Mouse (Mus musculus): Measurements from ENCODE around the gene Prss35. TPM values are rescaled to one million over a fixed set of nuclear protein-coding genes. Genes with fewer than 3 reads are reported as not detected.

Gene Prss35
- polyA plus RNA-seq, 1 experiment, result 0.20 TPM

DNA sequence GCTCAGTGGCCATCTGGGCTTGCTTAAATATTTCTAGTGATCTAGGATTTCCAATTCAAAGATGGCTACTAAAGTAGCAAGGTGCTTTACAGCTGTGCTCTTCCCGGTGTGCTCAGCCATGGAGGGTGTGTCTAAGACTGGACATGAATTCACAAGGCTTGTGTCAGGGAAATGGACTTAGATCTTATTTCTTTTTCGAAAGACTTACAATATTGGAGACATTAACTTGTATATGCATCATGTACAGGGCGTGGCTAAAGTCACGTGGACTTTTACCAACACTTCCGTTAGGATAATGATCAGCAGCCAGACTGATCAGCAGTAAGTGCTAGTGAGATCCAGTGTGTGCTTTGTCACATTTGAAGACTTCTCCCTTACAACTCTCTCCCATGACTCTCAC, 23.2 kb upstream of the Prss35 start:
- no peaks in the 10 kb centered on the region for H3K4me1 ChIP-seq (ENCODE audit: control insufficient read depth, insufficient read depth, low read length)
- TF ChIP-seq CTCF (conservative IDR thresholded peaks at IDR 0.05; ENCODE audit: insufficient read depth, insufficient read length, low read depth, low read length) (no peak), POLR2A (IDR thresholded peaks at IDR 0.05; ENCODE audit: low read depth, low read length) (no peak)
- no peak overlapping the region for H3K4me3 ChIP-seq (ENCODE audit: insufficient read depth, low read depth, low read length)
- no peaks in the 10 kb centered on the region for H3K36me3 ChIP-seq (ENCODE audit: control insufficient read depth, insufficient read depth, low read length)
- H3K27ac ChIP-seq (ENCODE audit: insufficient read depth, low read depth, low read length), result no peak overlapping the region
- DNase-seq, result no peak
- no peaks in the 10 kb centered on the region for H3K27me3 ChIP-seq (replicated peaks; ENCODE audit: control insufficient read depth, insufficient read depth, low read length)
- WGBS, result 89% methylated on average over 5 of the region's 5 CpGs

- 85% methylated on average over 2 of the region's 2 CpGs for WGBS
- no peaks in the 10 kb centered on the region for H3K36me3 ChIP-seq (ENCODE audit: control insufficient read depth, insufficient read depth, low read length)
These were observed 22.7 kb upstream of the Prss35 start for GRCm38 (mm10) chr9:86720794-86721193.

DNA sequence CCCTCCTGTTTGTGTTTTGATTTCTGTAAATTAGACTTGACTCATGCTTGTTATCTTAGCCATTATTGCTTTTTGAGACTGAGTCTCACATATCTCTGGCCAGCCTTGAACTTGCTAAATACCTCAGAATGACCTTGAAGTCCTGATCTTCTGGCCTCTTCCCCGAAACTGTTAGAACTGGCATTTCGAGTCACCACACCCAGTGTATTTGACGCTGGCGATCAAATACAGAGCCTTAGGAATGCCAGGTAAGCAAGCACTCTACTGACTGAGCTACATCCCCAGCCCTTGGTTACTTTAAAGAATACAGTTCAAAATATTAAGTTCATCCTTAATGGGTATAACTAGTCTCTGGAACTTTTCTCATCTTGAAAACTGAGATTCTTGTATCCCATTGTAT, 18.4 kb upstream of the Prss35 start:
- 82% methylated on average over 4 of the region's 4 CpGs for WGBS
- Histone ChIP-seq H3K4me1 (ENCODE audit: control insufficient read depth, insufficient read depth, low read length) (no peaks in the 10 kb centered on the region), H3K27me3 (replicated peaks; ENCODE audit: control insufficient read depth, insufficient read depth, low read length) (no peaks in the 10 kb centered on the region), H3K36me3 (ENCODE audit: control insufficient read depth, insufficient read depth, low read length) (no peaks in the 10 kb centered on the region), H3K4me3 (ENCODE audit: insufficient read depth, low read depth, low read length) (no peak overlapping the region), H3K27ac (ENCODE audit: insufficient read depth, low read depth, low read length) (no peak overlapping the region)
- no peak for TF ChIP-seq CTCF (conservative IDR thresholded peaks at IDR 0.05; ENCODE audit: insufficient read depth, insufficient read length, low read depth, low read length)
- TF ChIP-seq POLR2A (IDR thresholded peaks at IDR 0.05; ENCODE audit: low read depth, low read length), result no peak
- no peak for DNase-seq

More at GRCm38 (mm10) chr9:86720794-86721193, 22.7 kb upstream of the Prss35 start:
- DNase-seq, result no peak
- no peaks in the 10 kb centered on the region for H3K4me1 ChIP-seq (ENCODE audit: control insufficient read depth, insufficient read depth, low read length)
- no peak overlapping the region for H3K4me3 ChIP-seq (ENCODE audit: insufficient read depth, low read depth, low read length)
- TF ChIP-seq POLR2A (IDR thresholded peaks at IDR 0.05; ENCODE audit: low read depth, low read length) (no peak), CTCF (conservative IDR thresholded peaks at IDR 0.05; ENCODE audit: insufficient read depth, insufficient read length, low read depth, low read length) (no peak)
- no peak overlapping the region for H3K27ac ChIP-seq (ENCODE audit: insufficient read depth, low read depth, low read length)
- no peaks in the 10 kb centered on the region for H3K27me3 ChIP-seq (replicated peaks; ENCODE audit: control insufficient read depth, insufficient read depth, low read length)

DNA sequence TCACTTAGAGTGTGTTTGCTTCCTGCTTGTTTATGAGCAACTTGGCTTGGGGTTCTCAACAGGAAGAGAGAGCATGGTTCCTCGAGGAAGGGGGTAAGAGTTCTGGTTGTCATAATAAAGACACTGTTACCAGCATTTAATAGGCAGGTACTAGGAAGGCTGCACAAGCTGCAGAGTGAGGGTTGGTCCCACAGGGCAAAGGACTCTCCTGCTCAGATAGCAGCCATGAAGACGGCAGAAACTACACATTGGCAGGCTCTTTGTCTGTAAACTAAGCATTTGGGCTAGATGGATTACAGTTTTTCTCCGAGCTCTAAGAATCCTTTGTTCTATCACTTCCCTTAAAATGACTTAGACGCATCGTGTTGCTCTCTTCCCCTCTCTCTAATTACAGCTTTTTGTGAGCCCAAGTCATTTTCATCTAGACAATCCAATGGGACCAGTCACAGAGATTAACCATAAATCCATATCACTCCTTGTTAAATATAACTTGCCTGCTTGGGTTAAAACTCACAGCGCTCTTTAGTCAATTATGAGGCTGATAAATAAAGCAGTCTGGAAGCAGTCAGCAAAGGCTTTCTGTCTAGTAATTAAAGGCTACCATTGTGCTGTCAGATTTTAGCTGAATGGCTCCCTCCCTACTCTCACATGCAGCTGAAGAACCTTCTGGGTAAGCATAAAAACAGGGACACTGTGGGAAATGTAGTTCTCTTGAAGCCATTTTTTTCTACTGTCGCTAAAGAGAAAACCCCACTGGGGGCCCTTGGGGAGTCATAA, 17.7 kb upstream of the Prss35 start:
- no peaks in the 10 kb centered on the region for H3K27me3 ChIP-seq (replicated peaks; ENCODE audit: control insufficient read depth, insufficient read depth, low read length)
- H3K4me3 ChIP-seq (ENCODE audit: insufficient read depth, low read depth, low read length), result no peak overlapping the region
- 68% methylated on average over 7 of the region's 7 CpGs for WGBS
- no peak for DNase-seq
- no peak overlapping the region for H3K27ac ChIP-seq (ENCODE audit: insufficient read depth, low read depth, low read length)
- TF ChIP-seq CTCF (conservative IDR thresholded peaks at IDR 0.05; ENCODE audit: insufficient read depth, insufficient read length, low read depth, low read length) (no peak), POLR2A (IDR thresholded peaks at IDR 0.05; ENCODE audit: low read depth, low read length) (no peak)
- no peaks in the 10 kb centered on the region for H3K36me3 ChIP-seq (ENCODE audit: control insufficient read depth, insufficient read depth, low read length)
- H3K4me1 ChIP-seq (ENCODE audit: control insufficient read depth, insufficient read depth, low read length), result no peaks in the 10 kb centered on the region

DNA sequence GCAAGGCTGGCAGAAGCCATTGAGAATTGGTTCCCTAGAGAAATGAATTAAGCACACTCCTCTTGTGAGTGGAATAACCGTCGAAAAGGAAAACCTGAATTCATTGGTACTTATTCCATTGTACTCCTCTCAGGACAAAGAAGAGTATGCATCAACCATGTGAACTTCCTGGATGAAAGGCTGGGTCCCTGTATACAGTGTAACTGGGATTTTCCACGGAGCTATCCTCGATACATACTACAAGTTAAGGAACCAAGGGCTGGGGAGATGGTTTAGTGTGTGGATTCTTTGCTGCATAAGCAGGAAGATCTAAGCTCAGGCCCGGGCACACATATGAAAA, 17.1 kb upstream of the Prss35 start:
- no peaks in the 10 kb centered on the region for H3K36me3 ChIP-seq (ENCODE audit: control insufficient read depth, insufficient read depth, low read length)
- no peaks in the 10 kb centered on the region for H3K4me1 ChIP-seq (ENCODE audit: control insufficient read depth, insufficient read depth, low read length)
- no peaks in the 10 kb centered on the region for H3K27me3 ChIP-seq (replicated peaks; ENCODE audit: control insufficient read depth, insufficient read depth, low read length)
- H3K4me3 ChIP-seq (ENCODE audit: insufficient read depth, low read depth, low read length), result no peak overlapping the region
- no peak for DNase-seq
- 87% methylated on average over 5 of the region's 5 CpGs for WGBS
- no peak for TF ChIP-seq CTCF (conservative IDR thresholded peaks at IDR 0.05; ENCODE audit: insufficient read depth, insufficient read length, low read depth, low read length)
- TF ChIP-seq POLR2A (IDR thresholded peaks at IDR 0.05; ENCODE audit: low read depth, low read length), result no peak
- no peak overlapping the region for H3K27ac ChIP-seq (ENCODE audit: insufficient read depth, low read depth, low read length)

DNA sequence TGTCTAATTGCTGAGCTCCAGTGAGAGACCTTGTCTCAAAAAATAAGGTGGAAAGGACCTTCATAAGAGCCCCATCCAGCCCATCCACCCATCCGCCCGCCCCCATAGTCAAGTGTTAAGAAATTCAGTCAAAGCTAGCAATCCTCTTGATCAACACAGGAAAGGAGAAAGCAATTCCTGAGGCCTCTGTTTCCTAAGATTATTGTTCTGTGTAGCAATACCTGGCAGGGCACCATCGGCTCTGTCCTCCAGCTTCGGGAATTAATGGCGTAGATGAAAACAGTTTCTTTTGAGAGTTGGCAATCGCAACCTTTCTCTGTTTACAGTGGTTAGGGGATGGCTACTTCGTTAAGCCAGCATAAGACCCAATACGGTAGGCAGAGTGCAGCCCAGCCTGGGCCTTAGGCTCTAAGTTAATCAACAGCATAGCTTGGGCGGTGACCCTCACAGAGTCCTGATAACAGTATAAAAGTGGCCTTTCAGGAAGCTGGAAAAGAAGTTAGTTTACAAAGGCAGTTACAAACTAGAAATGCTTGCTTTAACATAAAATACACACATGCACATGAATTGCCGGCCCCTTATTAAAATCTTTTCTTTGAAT, 15.1 kb upstream of the Prss35 start:
- WGBS, result 75% methylated on average over 10 of the region's 10 CpGs
- H3K4me1 ChIP-seq (ENCODE audit: control insufficient read depth, insufficient read depth, low read length), result no peaks in the 10 kb centered on the region
- no peaks in the 10 kb centered on the region for H3K27me3 ChIP-seq (replicated peaks; ENCODE audit: control insufficient read depth, insufficient read depth, low read length)
- no peak overlapping the region for H3K4me3 ChIP-seq (ENCODE audit: insufficient read depth, low read depth, low read length)
- no peak for DNase-seq
- H3K27ac ChIP-seq (ENCODE audit: insufficient read depth, low read depth, low read length), result no peak overlapping the region
- no peak for TF ChIP-seq POLR2A (IDR thresholded peaks at IDR 0.05; ENCODE audit: low read depth, low read length)
- TF ChIP-seq CTCF (conservative IDR thresholded peaks at IDR 0.05; ENCODE audit: insufficient read depth, insufficient read length, low read depth, low read length), result no peak
- no peaks in the 10 kb centered on the region for H3K36me3 ChIP-seq (ENCODE audit: control insufficient read depth, insufficient read depth, low read length)

- WGBS, result 74% methylated on average over 1 of the region's 1 CpGs
- H3K27me3 ChIP-seq (replicated peaks; ENCODE audit: control insufficient read depth, insufficient read depth, low read length), result no peaks in the 10 kb centered on the region
- TF ChIP-seq POLR2A (IDR thresholded peaks at IDR 0.05; ENCODE audit: low read depth, low read length) (no peak), CTCF (conservative IDR thresholded peaks at IDR 0.05; ENCODE audit: insufficient read depth, insufficient read length, low read depth, low read length) (no peak)
- H3K4me3 ChIP-seq (ENCODE audit: insufficient read depth, low read depth, low read length), result no peak overlapping the region
- H3K27ac ChIP-seq (ENCODE audit: insufficient read depth, low read depth, low read length), result no peak overlapping the region
- DNase-seq, result no peak
- H3K36me3 ChIP-seq (ENCODE audit: control insufficient read depth, insufficient read depth, low read length), result no peaks in the 10 kb centered on the region
- H3K4me1 ChIP-seq (ENCODE audit: control insufficient read depth, insufficient read depth, low read length), result no peaks in the 10 kb centered on the region
These were observed 14.4 kb upstream of the Prss35 start for GRCm38 (mm10) chr9:86729084-86729483.
